18 mouse cellular contexts compared by ENCODE assay signal in genomic region chr6:53571571-53572122, GRCm38 (mm10).
DNase-seq lines count a peak whose midpoint lies in the region; ATAC-seq and TF ChIP-seq lines count a peak whose summit lies in the region.
"Had no signal": no experiment of that assay in that cellular context is flagged by ENCODE, and none has a peak within 500 bp of the region (broad histone marks: within the 10 kb centered on the region; RNA-seq: fewer than 3 reads in every experiment).

No protein-coding gene starts in this region.

- TF ChIP-seq POLR2A in liver, adult 2 months (IDR thresholded peaks at IDR 0.05; ENCODE audit: extremely low read depth, insufficient read depth, low read length), result no peak

- H3K27me3 ChIP-seq in forebrain, embryonic 12.5 days, result no peaks in the 10 kb centered on the region
- no peaks in the 10 kb centered on the region for H3K27me3 ChIP-seq in forebrain, embryonic 13.5 days
- H3K27me3 ChIP-seq in liver, adult 2 months (ENCODE audit: control insufficient read depth, insufficient read depth, low read length), result peaks cover 6% of the 10 kb centered on the region; the same call in 1 of the 2 replicates
- no peaks in the 10 kb centered on the region for H3K27me3 ChIP-seq in liver, embryonic 11.5 days (replicated peaks; ENCODE audit: control insufficient read depth, insufficient read depth, low read length)
- peaks cover 5% of the 10 kb centered on the region; the same call in 1 of the 2 replicates for H3K27me3 ChIP-seq in embryonic facial prominence, embryonic 10.5 days (replicated peaks; ENCODE audit: low read depth, poor library complexity, severe bottlenecking)
- H3K27me3 ChIP-seq: embryonic facial prominence, embryonic 15.5 days; stomach, embryonic 15.5 days had no signal

- ATAC-seq in forebrain, embryonic 12.5 days (ENCODE audit: low FRiP score), result no peak
- no peak for ATAC-seq in forebrain, embryonic 13.5 days
- ATAC-seq in liver, embryonic 11.5 days (replicated peaks; ENCODE audit: low FRiP score), result no peak
- peak; percentile 16; the same call in 1 of the 2 replicates for ATAC-seq in monocyte, adult 5-6 weeks (replicated peaks; ENCODE audit: insufficient number of reproducible peaks, low FRiP score, low TSS enrichment, poor library complexity, severe bottlenecking)

- H3K27ac ChIP-seq in forebrain, embryonic 12.5 days, result 0 out of 2 replicates have a peak overlapping the region, but pooled peaks have one; percentile 93
- H3K27ac ChIP-seq in forebrain, embryonic 13.5 days, result no peak overlapping the region
- H3K27ac ChIP-seq in liver, adult 2 months (replicated peaks; ENCODE audit: insufficient read depth, low read depth, low read length), result no peak overlapping the region
- no peak overlapping the region for H3K27ac ChIP-seq in liver, embryonic 11.5 days (ENCODE audit: low read depth, low read length)
- peak overlapping the region; percentile 89 for H3K27ac ChIP-seq in embryonic facial prominence, embryonic 10.5 days (replicated peaks)
- H3K27ac ChIP-seq: liver, embryonic 15.5 days had no signal

- no peaks in the 10 kb centered on the region for H3K36me3 ChIP-seq in forebrain, embryonic 12.5 days (replicated peaks)
- no peaks in the 10 kb centered on the region for H3K36me3 ChIP-seq in forebrain, embryonic 13.5 days (ENCODE audit: poor library complexity, severe bottlenecking)
- no peaks in the 10 kb centered on the region for H3K36me3 ChIP-seq in liver, adult 2 months (ENCODE audit: control insufficient read depth, insufficient read depth, low read length)
- H3K36me3 ChIP-seq in liver, embryonic 11.5 days (ENCODE audit: control insufficient read depth, insufficient read depth, low read length), result no peaks in the 10 kb centered on the region
- no peaks in the 10 kb centered on the region for H3K36me3 ChIP-seq in embryonic facial prominence, embryonic 10.5 days (replicated peaks)
- H3K36me3 ChIP-seq: embryonic facial prominence, embryonic 15.5 days; liver, embryonic 15.5 days; midbrain, embryonic 10.5 days; stomach, embryonic 15.5 days had no signal

- peak; percentile 11 for DNase-seq in liver, adult 2 months (ENCODE audit: extremely low read depth, low read depth, low spot score)
- DNase-seq in liver, embryonic 11.5 days (ENCODE audit: low spot score), result no peak
- no peak for DNase-seq in embryonic facial prominence, embryonic 10.5 days (ENCODE audit: low spot score)
- DNase-seq in kidney, postnatal 14 days, result no peak
- DNase-seq in frontal cortex, postnatal 36 days (ENCODE audit: low spot score in 2 of 2), result no peak
- DNase-seq: gastrocnemius, postnatal 36 days; kidney, adult 18-20 months; kidney, postnatal 25 days; lung, postnatal 10 days; spleen, adult 18-20 months; thymus, adult 2 months had no signal

- H3K9me3 ChIP-seq in forebrain, embryonic 12.5 days, result no peaks in the 10 kb centered on the region
- no peaks in the 10 kb centered on the region for H3K9me3 ChIP-seq in forebrain, embryonic 13.5 days (replicated peaks)
- no peaks in the 10 kb centered on the region for H3K9me3 ChIP-seq in liver, embryonic 11.5 days (ENCODE audit: control insufficient read depth, low read length)
- no peaks in the 10 kb centered on the region for H3K9me3 ChIP-seq in embryonic facial prominence, embryonic 10.5 days
- H3K9me3 ChIP-seq: embryonic facial prominence, embryonic 15.5 days; liver, embryonic 15.5 days; midbrain, embryonic 10.5 days; stomach, embryonic 15.5 days had no signal

- no peak for TF ChIP-seq CTCF in liver, adult 2 months (IDR thresholded peaks at IDR 0.05; ENCODE audit: low read depth, low read length)

- H3K4me2 ChIP-seq in forebrain, embryonic 12.5 days, result no peak overlapping the region
- no peak overlapping the region for H3K4me2 ChIP-seq in forebrain, embryonic 13.5 days
- no peak overlapping the region for H3K4me2 ChIP-seq in liver, embryonic 11.5 days
- H3K4me2 ChIP-seq: embryonic facial prominence, embryonic 15.5 days; liver, embryonic 15.5 days; stomach, embryonic 15.5 days had no signal

- no peaks in the 10 kb centered on the region for H3K79me2 ChIP-seq in liver, adult 2 months (ENCODE audit: control insufficient read depth, insufficient read depth, low read length)

- 83% methylated on average over 4 of the region's 4 CpGs for WGBS in forebrain, embryonic 12.5 days
- 77% methylated on average over 4 of the region's 4 CpGs for WGBS in forebrain, embryonic 13.5 days
- 87% methylated on average over 4 of the region's 4 CpGs for WGBS in liver, adult 2 months
- 50% methylated on average over 4 of the region's 4 CpGs for WGBS in liver, embryonic 11.5 days
- WGBS in embryonic facial prominence, embryonic 10.5 days, result 88% methylated on average over 4 of the region's 4 CpGs

- H3K4me3 ChIP-seq in forebrain, embryonic 12.5 days (replicated peaks), result no peak overlapping the region
- H3K4me3 ChIP-seq in forebrain, embryonic 13.5 days, result no peak overlapping the region
- H3K4me3 ChIP-seq in liver, adult 2 months (ENCODE audit: insufficient read depth, low read depth, low read length), result no peak overlapping the region
- no peak overlapping the region for H3K4me3 ChIP-seq in liver, embryonic 11.5 days (ENCODE audit: low read depth, low read length)
- H3K4me3 ChIP-seq in embryonic facial prominence, embryonic 10.5 days, result no peak overlapping the region
- H3K4me3 ChIP-seq: embryonic facial prominence, embryonic 15.5 days; liver, embryonic 15.5 days; midbrain, embryonic 10.5 days; stomach, embryonic 15.5 days had no signal

- H3K9ac ChIP-seq in forebrain, embryonic 12.5 days, result no peak overlapping the region
- H3K9ac ChIP-seq in forebrain, embryonic 13.5 days, result no peak overlapping the region
- no peak overlapping the region for H3K9ac ChIP-seq in liver, adult 2 months (ENCODE audit: low read depth, low read length)
- H3K9ac ChIP-seq in liver, embryonic 11.5 days (ENCODE audit: low read depth, low read length), result no peak overlapping the region
- H3K9ac ChIP-seq: embryonic facial prominence, embryonic 15.5 days; liver, embryonic 15.5 days; stomach, embryonic 15.5 days had no signal

- H3K4me1 ChIP-seq in forebrain, embryonic 12.5 days, result peaks cover 43% of the 10 kb centered on the region
- peaks cover 61% of the 10 kb centered on the region for H3K4me1 ChIP-seq in forebrain, embryonic 13.5 days
- no peaks in the 10 kb centered on the region for H3K4me1 ChIP-seq in liver, adult 2 months (ENCODE audit: control insufficient read depth, insufficient read depth, low read length)
- no peaks in the 10 kb centered on the region; the same call in 1 of the 2 replicates for H3K4me1 ChIP-seq in liver, embryonic 11.5 days (replicated peaks; ENCODE audit: control insufficient read depth, insufficient read depth, low read length)
- H3K4me1 ChIP-seq in embryonic facial prominence, embryonic 10.5 days, result peaks cover 73% of the 10 kb centered on the region

Comparison
In these comparisons a context has a peak if more than half of its experiments do, and no peak if none do; other contexts are left out.
1. H3K27ac ChIP-seq: peak in forebrain, embryonic 12.5 days (single experiment) and embryonic facial prominence, embryonic 10.5 days (single experiment); none in forebrain, embryonic 13.5 days (single experiment), liver, adult 2 months (single experiment) and liver, embryonic 11.5 days (single experiment).